Mouse (Mus musculus) hindlimb bud, embryonic 11.5 days (tissue): Measurements from ENCODE around the gene Elane.
"Not testable (repeated sequence)": the region's sequence is repeated elsewhere in the genome, so short reads cannot be mapped to it uniquely, and the experiment has no call there.

ENCODE experiments used
- DNase-seq: peaks from one replicate; pipeline ENCODE4 v3.0.0-alpha.2; 2012; ENCODE audit warnings: low read depth, low spot score; ENCODE audit errors: extremely low spot score

Gene Elane

DNA sequence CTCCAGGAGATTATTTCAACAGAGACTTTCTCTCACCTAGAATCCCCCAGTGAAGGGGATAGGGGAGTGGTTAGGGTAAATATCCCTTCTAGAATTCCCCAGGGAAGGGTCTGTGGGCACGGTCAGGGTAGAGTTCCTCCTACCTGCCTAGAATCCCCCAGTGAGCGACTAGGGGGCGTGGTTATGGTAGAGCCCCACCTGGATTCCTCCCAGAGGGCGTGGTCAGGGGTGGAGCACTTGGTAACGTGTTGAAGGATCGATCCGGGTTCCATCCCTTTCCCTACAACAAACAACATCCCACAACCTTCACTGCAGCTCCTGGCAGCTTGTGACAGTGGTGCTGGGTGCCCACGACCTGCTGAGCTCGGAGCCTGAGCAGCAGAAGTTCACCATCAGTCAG, 5.3 kb upstream of the Elane start:
- DNase-seq, result no peak

DNA sequence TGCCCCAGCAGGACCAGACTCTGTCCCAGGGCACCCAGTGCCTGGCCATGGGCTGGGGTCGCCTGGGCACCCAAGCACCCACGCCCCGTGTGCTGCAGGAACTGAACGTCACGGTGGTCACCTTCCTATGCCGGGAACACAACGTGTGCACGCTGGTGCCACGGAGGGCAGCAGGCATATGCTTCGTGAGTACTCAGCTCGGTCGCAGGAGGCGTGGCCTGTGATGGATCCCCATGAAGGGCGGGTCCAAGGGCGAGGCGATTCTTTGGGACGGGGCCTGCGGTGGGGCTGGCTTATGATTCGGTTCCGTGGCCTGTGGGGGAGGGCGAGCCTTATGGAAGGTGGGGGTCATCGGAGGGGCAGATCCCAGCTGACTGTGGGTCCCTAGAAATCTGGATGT, 4.1 kb upstream of the Elane start:
- no peak for DNase-seq

DNA sequence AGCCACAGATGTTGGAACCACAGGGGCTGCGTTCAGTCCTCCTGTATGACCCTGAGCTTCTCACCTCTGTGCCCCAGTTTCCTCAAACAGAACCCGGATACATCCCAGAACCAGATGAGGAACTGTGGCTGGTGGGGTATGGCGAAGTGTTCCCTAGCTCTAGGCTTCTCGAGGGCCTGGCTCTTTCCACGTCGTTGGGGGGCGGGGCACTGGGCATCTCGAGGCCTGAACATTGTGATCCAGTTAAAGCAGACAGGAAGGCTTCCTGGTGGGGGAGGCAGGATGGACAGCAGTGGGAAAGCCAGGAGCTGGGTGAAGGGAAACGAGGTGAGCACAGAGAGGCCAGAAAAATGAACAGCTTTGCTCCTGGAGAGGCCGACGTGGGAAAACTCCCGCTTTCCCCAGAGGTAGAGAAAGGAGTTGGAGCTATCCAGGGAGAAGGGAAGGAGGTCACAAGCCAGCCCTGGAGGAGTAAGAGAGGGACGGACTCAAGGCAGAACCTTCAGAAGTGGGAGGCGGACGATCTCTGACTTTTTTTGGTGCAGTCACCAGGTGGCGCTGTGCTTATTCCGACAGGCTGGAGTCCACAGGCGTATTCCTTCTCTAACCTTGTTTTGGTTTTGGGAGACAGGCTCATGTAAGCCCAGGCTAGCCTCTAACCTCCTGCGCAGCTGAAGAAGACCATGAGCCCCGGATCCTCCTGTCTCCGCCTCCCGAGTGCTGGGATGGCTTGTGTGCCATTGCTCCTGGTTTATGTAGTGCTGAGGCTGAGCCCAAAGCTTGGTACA, 2.6 kb upstream of the Elane start:
- DNase-seq, result peak; percentile 57

DNA sequence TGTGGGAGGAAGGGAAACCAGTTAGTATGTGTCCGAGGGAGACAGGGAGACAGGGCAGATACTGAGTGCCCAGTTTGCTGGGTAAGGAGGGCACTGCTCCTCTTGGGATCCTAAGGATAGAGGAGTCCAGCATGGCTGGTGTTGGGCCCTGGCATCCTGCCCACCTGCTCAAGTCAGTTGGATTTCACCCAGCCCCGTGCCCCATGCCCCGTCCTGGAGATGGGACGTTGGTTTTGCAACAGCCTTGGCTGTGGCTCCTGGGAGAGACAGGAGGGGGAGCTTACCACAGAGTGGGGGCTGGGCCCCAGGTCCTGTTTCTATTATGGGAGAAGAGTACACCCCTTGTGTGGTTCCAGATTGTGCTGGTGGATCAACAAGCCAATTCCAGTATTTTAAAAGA, 1.6 kb upstream of the Elane start:
- DNase-seq, result no peak

DNA sequence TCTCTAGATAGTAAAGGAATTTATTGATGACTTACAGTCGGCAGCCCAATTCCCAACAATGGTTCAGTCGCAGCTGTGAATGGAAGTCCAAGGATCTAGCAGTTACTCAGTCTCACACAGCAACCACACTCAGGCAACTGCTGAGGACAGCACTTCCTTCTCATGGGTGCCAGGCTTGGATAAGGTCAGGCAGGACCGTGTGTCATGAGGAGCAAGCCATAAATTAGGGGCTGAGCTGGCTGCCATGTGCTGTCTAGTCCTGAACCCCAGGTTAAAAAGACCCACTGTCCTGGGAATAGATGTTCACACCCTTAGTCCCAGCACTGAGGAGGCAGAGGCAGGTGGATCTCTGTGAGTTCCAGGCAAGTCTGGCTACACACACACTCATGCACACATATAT, 1.1 kb upstream of the Elane start:
- DNase-seq, result not testable (repeated sequence)

DNA sequence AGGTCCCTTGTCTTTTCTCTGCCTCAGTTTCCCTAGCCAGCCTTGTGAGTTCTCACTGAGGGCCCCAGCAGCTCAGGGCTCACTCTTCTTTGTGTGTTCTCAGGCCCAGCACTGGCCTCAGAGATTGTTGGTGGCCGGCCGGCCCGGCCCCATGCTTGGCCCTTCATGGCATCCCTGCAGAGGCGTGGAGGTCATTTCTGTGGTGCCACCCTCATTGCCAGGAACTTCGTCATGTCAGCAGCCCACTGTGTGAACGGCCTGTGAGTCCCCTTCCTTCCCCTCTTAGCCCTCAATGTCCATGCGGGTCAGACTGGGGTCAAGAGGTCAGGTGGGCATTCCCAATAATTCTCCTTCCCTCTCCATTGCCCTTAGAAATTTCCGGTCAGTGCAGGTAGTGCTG, 564 bp downstream of the Elane start:
- no peak for DNase-seq

DNA sequence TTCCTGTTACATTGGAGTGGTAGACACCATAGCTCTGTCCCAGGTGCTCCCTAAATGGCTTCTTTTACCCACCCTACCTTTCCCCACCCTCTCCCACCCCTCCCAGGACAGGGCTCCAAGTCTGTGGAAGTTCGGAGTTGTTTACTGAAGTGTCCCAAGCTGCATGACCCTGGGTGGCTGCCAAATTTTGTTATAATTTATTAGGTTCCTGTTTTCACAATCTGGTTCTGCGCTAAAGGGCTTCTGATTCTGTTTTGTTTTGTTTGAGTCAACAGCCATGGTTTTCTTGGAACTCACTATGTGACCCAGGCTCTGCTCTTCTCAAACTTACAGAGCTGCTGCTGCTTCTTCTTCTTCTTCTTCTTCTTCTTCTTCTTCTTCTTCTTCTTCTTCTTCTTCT, 3.3 kb downstream of the Elane start:
- DNase-seq, result no peak

DNA sequence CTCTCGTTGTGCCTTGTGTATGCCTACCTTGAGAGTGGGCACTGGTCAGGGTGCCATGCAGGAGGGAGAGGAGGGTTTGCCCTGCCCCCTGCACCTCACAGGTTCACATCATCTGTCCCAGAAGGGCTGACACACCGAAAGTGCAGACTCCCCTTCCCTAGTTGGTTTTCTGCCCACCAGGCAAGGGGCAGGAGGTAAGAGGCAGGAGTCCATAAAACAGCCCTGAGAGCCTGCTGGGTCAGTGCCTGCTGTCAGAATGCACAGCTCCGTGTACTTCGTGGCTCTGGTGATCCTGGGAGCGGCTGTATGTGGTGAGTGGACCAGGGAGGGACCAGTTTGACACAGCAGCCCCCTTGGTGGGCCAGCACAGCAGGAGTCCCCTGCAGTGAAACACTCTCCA, 4.6 kb downstream of the Elane start, which contains the start of gene Cfd:
Gene Cfd, plus strand, starts transcription at position 184 of the 400 bp plus-strand sequence.
- no peak for DNase-seq

DNA sequence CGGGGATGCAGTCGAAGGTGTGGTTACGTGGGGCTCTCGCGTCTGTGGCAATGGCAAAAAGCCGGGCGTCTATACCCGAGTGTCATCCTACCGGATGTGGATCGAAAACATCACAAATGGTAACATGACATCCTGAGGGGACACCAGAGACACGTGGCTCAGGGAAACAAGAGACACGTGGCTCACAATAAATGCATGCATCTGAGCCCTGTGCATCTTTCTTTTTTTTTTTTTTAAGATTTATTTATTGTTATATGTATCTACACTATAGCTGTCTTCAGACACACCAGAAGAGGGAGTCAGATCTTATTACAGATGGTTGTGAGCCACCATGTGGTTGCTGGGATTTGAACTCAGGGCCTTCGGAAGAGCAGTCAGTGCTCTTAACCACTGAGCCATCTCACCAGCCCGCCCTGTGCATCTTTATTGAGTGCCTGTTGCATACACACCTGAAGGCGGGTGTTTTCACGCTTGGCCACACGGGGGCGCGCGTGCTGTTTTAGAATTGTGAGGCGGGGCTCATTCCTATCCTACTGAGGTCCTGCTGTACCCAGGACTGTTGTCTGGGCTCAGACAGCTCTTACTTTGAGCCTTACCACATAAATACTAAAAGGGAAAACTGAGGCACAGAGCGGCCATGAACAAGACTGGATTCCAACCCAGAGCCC, 6.5 kb downstream of the Elane start:
- not testable (repeated sequence) for DNase-seq

DNA sequence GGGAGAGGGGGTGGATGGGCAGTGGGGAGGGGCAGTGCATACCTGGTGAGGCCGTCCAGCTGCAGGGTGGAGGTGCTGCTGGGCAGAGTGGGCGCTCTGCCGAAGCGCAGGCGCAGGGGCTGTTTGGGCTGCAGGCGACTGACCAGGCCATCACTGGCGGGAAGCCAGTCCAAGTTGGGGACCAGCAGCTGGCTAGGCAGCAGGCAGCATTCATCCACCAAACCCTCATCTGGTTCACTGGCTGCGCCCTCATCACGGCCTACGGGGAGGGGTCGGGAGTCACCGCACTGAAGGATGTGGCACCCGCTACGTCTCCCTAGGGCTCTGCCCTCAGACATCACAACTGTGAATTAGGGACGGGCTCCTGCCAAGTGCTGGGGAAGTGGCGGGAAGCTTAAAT, 10.3 kb downstream of the Elane start:
- DNase-seq, result no peak

DNA sequence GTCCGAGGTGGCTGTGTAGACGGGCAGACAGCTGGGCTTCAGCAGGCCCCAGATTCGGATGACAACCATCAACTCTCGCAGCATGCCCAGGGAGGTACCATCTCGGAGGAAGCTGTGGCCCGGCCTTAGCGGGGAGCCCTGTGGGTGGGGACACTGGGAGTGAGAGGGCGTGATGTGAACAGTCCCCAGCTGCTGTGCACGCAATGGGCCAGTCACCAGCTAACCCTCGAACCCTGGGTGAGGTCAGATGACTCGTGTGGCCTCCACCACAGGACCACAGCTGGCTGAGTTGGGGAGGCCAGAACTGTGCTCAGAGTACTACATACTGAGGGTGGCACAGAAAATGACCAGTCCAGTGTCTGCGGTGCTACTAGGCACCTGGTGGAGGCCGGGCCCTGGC, 10.8 kb downstream of the Elane start:
- no peak for DNase-seq

DNA sequence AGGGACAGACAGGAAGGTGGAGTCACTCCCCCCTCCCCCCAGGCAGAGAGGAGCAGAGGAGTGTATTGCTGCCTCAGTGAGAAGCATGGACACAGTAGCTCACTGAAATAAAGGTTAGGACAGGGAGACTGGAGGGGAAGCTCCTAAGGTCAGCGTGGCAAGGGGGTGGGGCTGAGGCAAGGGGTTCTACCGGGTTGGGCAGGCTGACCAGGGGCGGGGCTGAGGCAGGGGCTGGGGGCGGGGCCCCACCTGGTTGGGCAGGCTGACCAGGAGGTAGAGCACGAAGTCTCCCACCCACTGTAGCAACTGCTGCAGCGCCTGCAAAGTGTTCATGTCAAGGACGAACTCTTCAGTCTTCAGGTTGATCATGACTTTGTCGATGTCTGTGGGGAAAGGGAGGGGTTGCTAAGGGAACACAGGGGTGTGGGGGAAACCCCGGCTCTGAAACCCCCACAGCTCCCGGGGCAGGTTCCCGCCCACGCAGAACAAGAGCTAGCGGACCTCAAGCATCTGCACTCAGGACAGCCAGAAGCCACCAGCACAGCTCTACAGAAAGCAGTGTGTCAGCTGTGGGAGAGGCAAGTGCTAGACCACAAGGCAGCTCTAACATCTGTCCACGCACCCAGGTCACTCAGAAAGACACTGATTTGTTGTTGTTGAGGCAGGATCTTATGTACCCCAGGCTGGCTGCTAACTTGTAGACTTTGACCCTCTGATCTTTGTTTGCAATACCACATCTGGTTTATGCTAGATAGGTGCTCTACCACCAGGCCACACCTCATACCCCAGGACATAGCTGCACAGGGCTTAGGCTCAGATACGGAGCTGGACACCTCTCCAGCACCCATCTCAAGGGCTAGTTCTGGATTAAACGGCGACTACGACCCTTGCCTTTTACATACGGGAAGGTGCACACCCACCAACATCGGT, 11.5 kb downstream of the Elane start:
- no peak for DNase-seq

DNA sequence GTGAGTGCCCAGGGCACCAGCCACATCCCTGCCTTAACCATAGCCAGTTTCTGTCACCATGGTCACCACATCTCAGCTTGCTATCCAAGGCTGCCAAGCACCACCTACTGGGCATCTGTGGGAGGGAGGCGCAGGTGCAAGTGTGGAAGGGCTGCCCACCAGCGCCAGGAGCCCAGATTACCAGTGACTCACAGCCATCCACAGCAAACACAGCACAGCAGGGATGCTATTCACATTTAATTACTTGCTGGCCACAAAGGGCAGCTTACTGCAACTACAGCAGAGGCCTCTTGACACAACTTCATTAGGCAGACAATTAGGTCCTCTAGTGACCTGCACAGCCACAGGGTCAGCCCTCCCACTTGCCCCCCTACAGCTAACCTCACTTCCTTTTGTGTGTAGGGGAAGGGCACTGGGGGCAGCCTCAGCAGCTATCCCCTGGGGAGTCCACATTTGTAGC, 14.9 kb downstream of the Elane start:
- DNase-seq, result no peak

DNA sequence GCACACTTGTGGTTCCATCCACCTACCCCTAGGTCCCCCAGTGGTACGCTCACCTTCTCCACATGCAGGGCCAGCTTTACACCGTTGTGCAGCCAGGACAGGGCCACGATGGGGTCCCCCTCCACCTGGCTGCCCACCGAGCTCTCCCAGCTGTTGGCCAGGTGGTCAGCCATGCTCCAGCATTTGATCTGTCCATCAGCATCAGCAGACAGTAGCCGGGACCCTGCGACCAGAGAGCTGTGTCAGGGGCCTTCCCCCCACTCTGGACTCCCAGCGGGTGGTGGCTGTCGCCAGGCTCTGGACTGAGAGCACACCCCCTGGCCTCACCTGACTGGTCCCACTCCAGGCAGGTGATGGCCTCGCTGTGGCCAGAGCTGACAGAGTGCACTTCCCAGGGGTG, 20.7 kb downstream of the Elane start:
- DNase-seq, result no peak

DNA sequence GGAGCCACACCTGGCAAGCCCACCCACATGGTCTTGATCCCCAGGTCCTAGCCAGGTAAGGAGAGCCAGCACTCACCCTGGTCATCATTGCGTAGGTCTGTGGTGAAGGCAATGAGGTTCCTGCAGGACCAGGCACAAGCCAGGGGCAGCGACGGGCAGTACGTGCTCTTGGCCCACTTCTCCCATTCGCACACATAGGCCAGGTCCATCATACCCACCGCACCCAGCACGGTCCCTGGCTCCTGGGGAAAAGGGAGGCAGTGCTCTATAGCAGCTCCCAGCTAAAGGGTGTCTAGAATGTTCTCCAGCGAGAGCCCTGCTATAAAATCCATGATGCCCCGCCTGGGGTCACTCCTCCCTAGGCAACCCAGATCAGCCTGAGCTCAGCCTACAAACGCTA, 21.4 kb downstream of the Elane start:
- no peak for DNase-seq

DNA sequence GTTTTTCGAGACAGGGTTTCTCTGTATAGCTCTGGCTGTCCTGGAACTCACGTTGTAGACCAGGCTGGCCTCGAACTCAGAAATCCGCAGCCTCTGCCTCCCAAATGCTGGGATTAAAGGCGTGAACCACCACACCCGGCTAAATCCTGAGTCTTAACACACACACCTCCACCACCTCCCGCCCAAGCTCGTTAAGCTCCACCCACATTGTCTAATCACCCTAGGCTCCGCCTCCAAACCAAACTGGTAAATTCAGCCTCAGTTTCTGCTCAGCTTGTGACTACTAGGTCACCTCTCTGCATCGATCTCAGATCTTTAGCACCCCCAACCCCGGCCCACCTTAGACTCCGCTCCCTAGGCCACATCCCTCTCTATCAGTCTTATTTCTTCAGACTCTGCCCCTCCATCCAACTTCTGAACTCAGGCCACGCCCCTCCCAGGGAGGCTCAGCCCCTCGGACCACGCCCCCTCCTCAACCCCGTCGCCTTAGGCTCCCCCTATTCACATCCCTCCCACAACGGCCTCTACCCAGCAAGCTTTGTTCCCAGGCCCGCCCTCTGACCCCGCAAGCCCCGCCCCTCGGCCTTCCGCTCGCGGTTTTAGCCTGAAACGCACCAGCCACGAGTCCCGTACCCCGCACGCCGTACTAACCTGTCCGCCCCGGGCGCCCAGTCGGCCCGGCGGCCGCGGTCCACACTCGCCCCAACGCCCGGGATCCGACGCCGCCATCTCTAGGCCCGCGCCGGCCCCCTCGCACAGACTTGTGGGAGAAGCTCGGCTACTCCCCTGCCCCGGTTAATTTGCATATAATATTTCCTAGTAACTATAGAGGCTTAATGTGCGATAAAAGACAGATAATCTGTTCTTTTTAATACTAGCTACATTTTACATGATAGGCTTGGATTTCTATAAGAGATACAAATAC, 22.4 kb downstream of the Elane start, which contains the start of gene Med16:
Gene Med16, minus strand, starts transcription at position 757 of the 925 bp plus-strand sequence.
- peak; percentile 88 for DNase-seq

DNA sequence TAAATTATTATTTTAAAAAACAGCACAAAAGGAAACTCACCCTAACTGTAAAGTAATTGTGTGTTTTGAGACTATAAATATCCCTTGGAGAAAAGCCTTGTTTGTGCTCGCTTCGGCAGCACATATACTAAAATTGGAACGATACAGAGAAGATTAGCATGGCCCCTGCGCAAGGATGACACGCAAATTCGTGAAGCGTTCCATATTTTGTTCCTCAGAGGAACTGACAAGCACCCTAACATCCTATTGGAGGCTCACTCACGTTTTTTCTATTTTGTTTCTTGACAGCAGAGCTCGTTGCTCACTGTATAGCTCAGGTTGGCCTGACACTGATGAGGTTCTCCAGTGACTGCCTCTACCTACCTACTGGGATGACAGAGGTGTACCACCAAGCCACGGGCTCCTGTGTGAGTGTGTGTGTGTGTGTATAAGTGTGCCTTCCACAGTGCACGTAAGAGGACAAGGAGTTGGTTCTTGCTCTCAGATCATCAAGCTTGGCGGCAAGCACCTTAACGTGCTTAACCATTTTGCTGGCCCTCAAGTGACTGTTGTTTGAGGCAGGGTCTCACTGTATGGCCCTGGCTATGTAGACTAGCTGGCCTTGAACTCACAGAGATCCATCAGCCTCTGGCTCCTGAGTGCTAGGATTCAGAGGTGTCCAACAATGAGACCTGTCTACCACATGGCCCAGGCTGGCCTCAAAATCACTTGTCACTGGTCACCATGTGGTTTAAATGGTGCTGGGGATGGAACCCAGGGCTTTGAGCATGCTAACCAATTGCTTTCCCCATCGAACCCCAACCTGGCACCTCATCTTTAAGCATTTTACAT, 23.3 kb downstream of the Elane start:
- no peak for DNase-seq

DNA sequence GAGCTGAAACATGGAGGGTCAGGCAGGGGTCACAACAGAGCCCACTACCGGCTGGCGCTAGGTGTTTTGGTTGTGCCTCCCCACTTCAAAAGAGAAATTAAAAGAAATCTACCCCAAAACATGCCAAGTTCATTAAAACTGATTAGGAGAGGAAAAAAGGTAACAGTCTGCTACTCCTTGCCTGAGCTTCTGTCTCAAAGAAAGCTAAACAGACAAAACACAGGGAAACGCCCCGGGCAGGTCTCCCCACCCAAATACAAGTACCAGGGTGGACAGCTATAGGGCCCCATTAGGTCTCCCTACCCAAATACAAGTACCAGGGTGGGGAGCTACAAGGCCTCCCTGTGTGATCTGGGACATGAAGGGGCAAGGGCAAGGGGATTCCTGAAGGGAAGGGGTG, 24.5 kb downstream of the Elane start, which contains the start of gene Gm26602:
Gene Gm26602, plus strand, starts transcription at position 301 of the 400 bp plus-strand sequence.
- DNase-seq, result no peak

DNA sequence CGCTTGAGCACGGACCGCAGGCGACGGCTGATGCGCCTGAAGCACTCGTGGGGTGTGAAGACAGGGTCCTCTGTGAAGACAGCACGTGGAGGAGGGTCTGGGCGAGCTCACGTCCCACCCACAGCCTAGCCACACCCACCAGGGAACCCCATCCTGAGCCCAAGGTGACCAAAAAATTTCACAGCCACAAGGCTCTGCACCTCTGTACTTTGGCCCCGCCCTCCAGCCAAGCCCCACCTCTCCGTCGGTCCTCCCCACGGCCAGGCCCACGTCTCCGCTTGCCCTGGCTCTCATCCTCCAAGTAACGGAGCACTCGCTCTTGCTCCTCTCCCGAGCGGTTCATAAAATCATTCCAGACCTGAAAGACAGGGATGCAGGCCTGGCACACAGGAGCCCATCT, 26.4 kb downstream of the Elane start:
- no peak for DNase-seq
